Mouse (Mus musculus): Measurements from ENCODE around the gene Dtnb. TPM values are rescaled to one million over a fixed set of nuclear protein-coding genes. Genes with fewer than 3 reads are reported as not detected.
"Not testable (repeated sequence)": the region's sequence is repeated elsewhere in the genome, so short reads cannot be mapped to it uniquely, and the experiment has no call there.

Gene Dtnb
- polyA plus RNA-seq (2016; fragmentation: Nextera tagmentation; extraction: Ambion mirVana) = 29.7 and 31.3 TPM in 2 replicates

DNA sequence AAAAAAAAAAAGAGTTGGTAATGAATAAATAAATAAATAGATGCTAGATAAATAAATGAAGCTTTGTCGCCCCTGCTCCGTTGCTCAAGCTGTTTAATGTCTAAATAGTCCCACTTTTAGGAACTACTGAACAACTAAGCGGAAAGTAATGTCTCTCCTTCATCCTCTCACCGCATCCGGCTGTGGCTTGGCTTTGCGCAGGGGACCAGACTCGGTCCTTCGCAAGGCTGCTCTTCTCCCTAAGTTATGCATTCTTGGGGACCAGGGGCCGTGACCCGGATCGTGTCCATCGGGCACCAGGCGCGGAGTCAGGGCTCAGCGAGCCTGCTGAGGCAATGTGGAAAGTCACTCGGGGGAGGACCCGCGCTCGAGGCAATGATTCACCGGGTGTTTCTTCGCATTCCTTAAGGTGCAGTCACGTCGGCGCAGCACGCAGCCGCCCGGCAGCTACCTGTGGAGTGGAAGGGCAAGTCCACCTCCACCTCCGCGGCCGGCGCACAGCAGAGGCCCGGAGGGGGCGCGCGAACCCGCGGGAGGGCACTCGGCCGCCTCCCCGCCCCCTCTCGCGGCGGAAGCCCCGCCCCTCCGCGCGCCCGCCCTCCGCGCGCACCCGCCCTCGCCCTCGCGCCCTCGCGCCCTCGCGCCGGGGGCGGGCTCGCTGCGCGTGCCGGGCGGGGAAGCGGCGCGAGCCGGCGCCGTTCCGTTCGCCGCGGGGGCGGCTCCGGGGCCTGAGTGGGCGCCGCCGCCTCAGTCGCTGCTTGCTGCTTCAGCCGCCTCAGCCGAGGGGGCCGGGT lies at the start of gene Dtnb:
Dtnb (plus strand) TSS at position 595 of the 794 bp plus-strand sequence.
- WGBS = 3% methylated on average over 81 of the region's 85 CpGs
- Histone ChIP-seq H3K9me3 (no peaks in the 10 kb centered on the region), H3K27me3 (ENCODE audit: poor library complexity, severe bottlenecking) (0 out of 2 replicates have a peak, but pooled peaks cover 3% of the 10 kb centered on the region), H3K4me3 (peak within 1 kb of the TSS; percentile 88), H3K4me1 (peaks cover 14% of the 10 kb centered on the region), H3K27ac (peak within 1 kb of the TSS; percentile 97), H3K36me3 (replicated peaks) (no peaks in the 10 kb centered on the region)
- peak; percentile 58 for DNase-seq (ENCODE audit: extremely low spot score, low spot score)

- Histone ChIP-seq H3K27me3 (ENCODE audit: poor library complexity, severe bottlenecking) (no peaks in the 10 kb centered on the region), H3K4me3 (no peak overlapping the region), H3K9me3 (no peaks in the 10 kb centered on the region; the same call in 1 of the 2 replicates), H3K27ac (no peak overlapping the region), H3K4me1 (no peaks in the 10 kb centered on the region), H3K36me3 (replicated peaks) (no peaks in the 10 kb centered on the region)
- DNase-seq (ENCODE audit: extremely low spot score, low spot score) = no peak
- WGBS = 90% methylated on average over 5 of the region's 5 CpGs
Observed at GRCm38 (mm10) chr12:3525536-3525935, 46.6 kb upstream of the Dtnb start.

DNA sequence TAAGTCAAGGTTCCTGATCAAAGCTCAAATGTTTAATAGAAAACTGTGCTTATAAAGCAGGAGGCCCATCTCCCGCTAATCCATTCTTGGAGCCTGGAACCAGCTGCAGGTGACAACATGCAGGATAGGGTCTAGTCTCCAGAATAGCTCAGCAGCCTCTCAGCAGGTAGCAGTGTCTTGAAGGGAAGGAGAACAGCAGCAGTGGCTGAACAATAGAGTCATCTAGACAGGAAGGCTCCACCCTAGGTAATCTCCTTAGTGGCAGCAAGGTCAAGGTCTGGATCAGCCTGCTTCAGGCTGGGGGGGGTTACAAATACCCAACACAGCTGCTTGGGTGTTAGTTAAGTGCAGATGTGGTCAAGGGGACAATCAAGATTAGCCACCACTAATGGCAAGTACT lies 36.7 kb upstream of the Dtnb start:
- 97% methylated on average over 1 of the region's 1 CpGs for WGBS
- not testable (repeated sequence) for H3K4me3 ChIP-seq; H3K27me3 ChIP-seq (ENCODE audit: poor library complexity, severe bottlenecking); H3K36me3 ChIP-seq (replicated peaks); DNase-seq (ENCODE audit: extremely low spot score, low spot score); H3K27ac ChIP-seq; H3K4me1 ChIP-seq
- H3K9me3 ChIP-seq = peaks cover 29% of the 10 kb centered on the region

DNA sequence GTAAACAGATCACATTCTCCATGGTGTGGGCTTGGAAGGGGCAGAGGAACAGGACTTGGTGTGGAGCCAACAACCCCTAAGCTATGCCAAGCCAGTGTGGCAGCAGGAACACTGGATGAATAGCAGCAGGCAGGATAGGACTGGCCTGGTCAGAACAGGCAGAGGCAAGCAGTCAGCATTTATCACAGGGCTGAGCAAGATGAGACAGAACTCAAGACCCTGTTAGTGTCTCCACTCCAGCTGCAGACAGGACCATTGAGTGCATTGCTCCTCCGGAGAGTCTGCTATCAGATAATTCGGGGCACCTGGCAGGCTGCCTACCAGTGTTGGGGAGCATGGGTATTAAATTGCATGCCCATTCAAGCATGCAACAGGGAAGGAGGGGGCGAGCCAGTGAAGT lies 34.6 kb upstream of the Dtnb start:
- DNase-seq (ENCODE audit: extremely low spot score, low spot score) = no peak
- peaks cover 16% of the 10 kb centered on the region; the same call in 1 of the 2 replicates for H3K9me3 ChIP-seq
- H3K4me1 ChIP-seq = no peaks in the 10 kb centered on the region
- 85% methylated on average over 3 of the region's 3 CpGs for WGBS
- no peaks in the 10 kb centered on the region for H3K36me3 ChIP-seq (replicated peaks)
- H3K27me3 ChIP-seq (ENCODE audit: poor library complexity, severe bottlenecking) = no peaks in the 10 kb centered on the region
- H3K27ac ChIP-seq = no peak overlapping the region
- no peak overlapping the region for H3K4me3 ChIP-seq

- no peak overlapping the region for H3K27ac ChIP-seq
- no peak overlapping the region for H3K4me3 ChIP-seq
- H3K27me3 ChIP-seq (ENCODE audit: poor library complexity, severe bottlenecking) = no peaks in the 10 kb centered on the region
- H3K36me3 ChIP-seq (replicated peaks) = no peaks in the 10 kb centered on the region
- H3K4me1 ChIP-seq = no peaks in the 10 kb centered on the region
- 79% methylated on average over 1 of the region's 1 CpGs for WGBS
- DNase-seq (ENCODE audit: extremely low spot score, low spot score) = no peak
- peaks cover 16% of the 10 kb centered on the region; the same call in 1 of the 2 replicates for H3K9me3 ChIP-seq
Observed at GRCm38 (mm10) chr12:3538036-3538435, 34.1 kb upstream of the Dtnb start.

GRCm38 (mm10) chr12:3539605-3540004 lies 32.6 kb upstream of the Dtnb start:
- Histone ChIP-seq H3K27ac (no peak overlapping the region), H3K4me3 (no peak overlapping the region), H3K9me3 (peaks cover 11% of the 10 kb centered on the region; the same call in 1 of the 2 replicates), H3K36me3 (replicated peaks) (no peaks in the 10 kb centered on the region), H3K4me1 (no peaks in the 10 kb centered on the region), H3K27me3 (ENCODE audit: poor library complexity, severe bottlenecking) (no peaks in the 10 kb centered on the region)
- DNase-seq (ENCODE audit: extremely low spot score, low spot score) = no peak
- 88% methylated on average over 2 of the region's 2 CpGs for WGBS

DNA sequence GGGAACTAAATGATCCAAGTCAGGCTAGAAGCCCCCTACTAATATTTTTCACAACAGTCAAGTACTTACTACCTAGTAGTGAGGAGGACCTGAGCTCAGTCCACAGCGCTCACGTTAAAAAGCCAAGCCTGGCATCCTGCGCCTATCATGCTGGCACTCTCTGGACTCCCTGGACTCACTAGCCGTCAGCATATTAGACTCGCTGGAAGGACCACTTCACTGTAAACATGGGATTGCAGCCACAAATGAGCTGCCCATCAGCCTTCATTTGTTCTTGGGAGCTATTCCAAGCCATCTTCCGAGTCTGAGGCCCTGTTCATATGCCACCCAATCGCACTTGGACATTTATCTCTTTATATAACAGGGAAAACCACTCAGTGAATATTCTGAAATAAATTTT lies 31.3 kb upstream of the Dtnb start:
- WGBS = 94% methylated on average over 7 of the region's 7 CpGs
- DNase-seq (ENCODE audit: extremely low spot score, low spot score) = no peak
- Histone ChIP-seq H3K4me1 (no peaks in the 10 kb centered on the region), H3K27me3 (ENCODE audit: poor library complexity, severe bottlenecking) (no peaks in the 10 kb centered on the region), H3K27ac (no peak overlapping the region), H3K4me3 (no peak overlapping the region), H3K9me3 (no peaks in the 10 kb centered on the region; the same call in 1 of the 2 replicates), H3K36me3 (replicated peaks) (no peaks in the 10 kb centered on the region)

DNA sequence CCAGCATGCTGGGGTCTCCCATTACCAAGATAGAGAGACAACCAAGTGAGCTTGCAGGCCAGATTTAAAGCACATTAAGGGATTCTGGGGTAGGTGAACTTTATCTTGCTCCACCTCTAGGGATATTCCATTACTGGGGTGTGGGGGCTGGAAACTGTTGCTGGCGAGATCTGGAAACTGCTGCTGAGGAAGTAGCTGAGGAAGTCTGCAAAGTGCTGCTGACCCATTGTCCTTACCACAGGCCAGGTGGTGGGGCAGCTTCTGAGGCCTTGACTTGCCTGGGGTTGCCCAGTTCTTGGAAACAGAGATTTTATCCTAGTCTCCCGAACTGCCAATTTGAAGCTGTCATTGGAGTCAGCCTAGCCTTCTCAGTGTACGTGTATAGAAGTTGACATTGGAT lies 26.7 kb upstream of the Dtnb start:
- no peak overlapping the region for H3K27ac ChIP-seq
- H3K27me3 ChIP-seq (ENCODE audit: poor library complexity, severe bottlenecking) = peaks cover 8% of the 10 kb centered on the region; the same call in 1 of the 2 replicates
- H3K9me3 ChIP-seq = no peaks in the 10 kb centered on the region
- WGBS = 59% methylated on average over 3 of the region's 3 CpGs
- no peak for DNase-seq (ENCODE audit: extremely low spot score, low spot score)
- H3K4me3 ChIP-seq = no peak overlapping the region
- no peaks in the 10 kb centered on the region for H3K36me3 ChIP-seq (replicated peaks)
- peaks cover 35% of the 10 kb centered on the region for H3K4me1 ChIP-seq

GRCm38 (mm10) chr12:3546121-3546658 lies 26.0 kb upstream of the Dtnb start:
- H3K36me3 ChIP-seq (replicated peaks) = no peaks in the 10 kb centered on the region
- H3K27ac ChIP-seq = no peak overlapping the region
- H3K4me3 ChIP-seq = no peak overlapping the region
- peaks cover 38% of the 10 kb centered on the region for H3K4me1 ChIP-seq
- 15% methylated on average over 4 of the region's 4 CpGs for WGBS
- H3K9me3 ChIP-seq = no peaks in the 10 kb centered on the region
- DNase-seq (ENCODE audit: extremely low spot score, low spot score) = no peak
- H3K27me3 ChIP-seq (ENCODE audit: poor library complexity, severe bottlenecking) = peaks cover 8% of the 10 kb centered on the region; the same call in 1 of the 2 replicates

DNA sequence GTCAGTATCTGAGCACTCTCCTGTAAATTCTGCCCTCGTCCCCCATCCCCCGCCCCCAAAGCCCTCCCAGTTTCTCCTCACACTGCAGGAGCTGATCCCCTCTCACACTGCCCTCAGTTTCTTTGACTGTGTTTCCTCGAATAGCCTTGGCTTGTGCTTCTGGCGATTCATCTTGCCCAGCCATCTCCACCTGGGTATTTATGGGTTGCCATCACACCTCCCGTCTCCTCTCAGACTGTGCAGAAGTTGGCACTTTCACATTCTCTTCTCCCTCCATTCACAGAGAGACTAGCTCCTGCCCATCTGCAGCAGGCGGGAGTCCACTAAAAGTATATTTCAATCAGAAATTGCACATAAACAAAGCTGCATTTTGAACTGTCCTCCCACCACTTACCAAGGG lies 25.4 kb upstream of the Dtnb start:
- no peaks in the 10 kb centered on the region for H3K36me3 ChIP-seq (replicated peaks)
- H3K27ac ChIP-seq = no peak overlapping the region
- DNase-seq (ENCODE audit: extremely low spot score, low spot score) = no peak
- H3K27me3 ChIP-seq (ENCODE audit: poor library complexity, severe bottlenecking) = peaks cover 8% of the 10 kb centered on the region; the same call in 1 of the 2 replicates
- H3K4me3 ChIP-seq = no peak overlapping the region
- peaks cover 38% of the 10 kb centered on the region for H3K4me1 ChIP-seq
- no peaks in the 10 kb centered on the region for H3K9me3 ChIP-seq
- 31% methylated on average over 6 of the region's 6 CpGs for WGBS

GRCm38 (mm10) chr12:3547506-3547905 lies 24.7 kb upstream of the Dtnb start:
- Histone ChIP-seq H3K4me1 (peaks cover 38% of the 10 kb centered on the region), H3K4me3 (no peak overlapping the region), H3K27me3 (ENCODE audit: poor library complexity, severe bottlenecking) (peaks cover 8% of the 10 kb centered on the region; the same call in 1 of the 2 replicates), H3K36me3 (replicated peaks) (no peaks in the 10 kb centered on the region), H3K27ac (no peak overlapping the region), H3K9me3 (no peaks in the 10 kb centered on the region)
- 47% methylated on average over 4 of the region's 4 CpGs for WGBS
- no peak for DNase-seq (ENCODE audit: extremely low spot score, low spot score)

GRCm38 (mm10) chr12:3547911-3548310 lies 24.3 kb upstream of the Dtnb start:
- Histone ChIP-seq H3K27ac (no peak overlapping the region), H3K4me1 (peaks cover 38% of the 10 kb centered on the region), H3K36me3 (replicated peaks) (no peaks in the 10 kb centered on the region), H3K9me3 (no peaks in the 10 kb centered on the region), H3K4me3 (no peak overlapping the region), H3K27me3 (ENCODE audit: poor library complexity, severe bottlenecking) (peaks cover 8% of the 10 kb centered on the region; the same call in 1 of the 2 replicates)
- DNase-seq (ENCODE audit: extremely low spot score, low spot score) = no peak
- 52% methylated on average over 3 of the region's 3 CpGs for WGBS

DNA sequence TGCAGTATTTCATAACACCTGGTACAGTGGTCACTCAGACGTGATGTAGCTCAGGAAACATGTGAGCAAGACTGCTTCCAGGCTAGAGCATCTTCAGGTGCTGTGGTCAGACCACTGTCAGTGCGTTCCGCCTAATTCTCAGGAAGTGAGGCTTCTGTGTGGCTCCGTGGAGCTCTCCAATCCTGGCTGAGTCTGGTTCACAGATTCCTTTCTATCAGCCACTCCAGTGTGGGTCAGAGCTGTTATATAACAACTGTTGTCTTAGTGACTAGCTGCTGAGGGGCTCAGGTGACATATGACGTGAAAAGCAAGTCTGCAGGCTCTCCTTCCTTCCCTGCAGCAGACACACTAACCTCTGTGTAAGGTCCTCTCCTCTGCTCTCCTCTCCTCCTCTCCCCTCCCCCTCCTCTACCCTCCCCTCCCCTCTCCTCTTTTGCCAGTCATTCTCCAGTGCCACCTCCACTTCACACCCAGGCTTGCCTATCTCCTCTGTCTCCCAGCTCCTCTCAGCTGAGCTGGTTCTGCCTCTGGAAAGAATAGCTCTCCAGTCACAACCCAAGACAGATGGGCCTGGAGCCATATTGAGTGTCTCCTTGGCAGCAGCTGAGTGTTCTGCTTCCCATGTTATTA lies 23.5 kb upstream of the Dtnb start:
- Histone ChIP-seq H3K4me1 (peaks cover 38% of the 10 kb centered on the region), H3K36me3 (replicated peaks) (no peaks in the 10 kb centered on the region), H3K27ac (no peak overlapping the region), H3K4me3 (no peak overlapping the region), H3K9me3 (no peaks in the 10 kb centered on the region), H3K27me3 (ENCODE audit: poor library complexity, severe bottlenecking) (peaks cover 8% of the 10 kb centered on the region; the same call in 1 of the 2 replicates)
- DNase-seq (ENCODE audit: extremely low spot score, low spot score) = no peak
- WGBS = 58% methylated on average over 5 of the region's 5 CpGs

Data from forebrain, embryonic 10.5 days (tissue).